Mouse (Mus musculus) frontal cortex, postnatal 25 days (tissue): ENCODE results near the gene Fndc4.

Experiments
- DNase-seq, 2 experiments: peaks; one replicate each; pipeline ENCODE4 v3.0.0; 2022; ENCODE audit warnings: low spot score in 2 of 2

Gene Fndc4

DNA sequence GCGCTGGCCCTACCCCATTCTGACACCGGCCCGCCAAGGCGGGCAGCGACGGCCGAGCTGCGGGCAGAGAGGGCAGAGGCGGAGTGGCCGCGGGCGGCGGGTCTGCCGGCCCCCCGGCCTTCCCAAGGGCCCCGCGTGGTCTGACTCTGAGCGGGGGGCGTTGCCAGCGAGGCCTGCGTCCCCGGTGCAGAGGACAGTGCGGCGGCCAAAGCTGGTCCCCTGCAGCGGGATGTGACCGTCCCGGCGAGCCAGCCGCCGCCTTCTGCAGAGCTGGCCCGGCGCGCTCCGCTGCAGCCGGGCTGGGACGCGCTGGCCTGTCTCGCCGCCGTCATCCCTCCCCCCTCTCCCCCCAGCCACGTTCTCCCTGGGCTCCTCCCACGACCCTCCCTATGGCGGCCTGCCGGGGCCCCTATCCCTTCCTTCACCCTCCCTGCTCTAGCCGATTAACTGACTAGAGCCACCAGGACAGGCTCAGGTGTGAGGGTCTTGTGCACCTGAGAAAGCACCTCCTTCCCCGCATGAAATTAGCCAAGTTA is at the start of gene Fndc4:
Gene Fndc4 (minus strand): TSS at position 475 of the 536 bp plus-strand sequence.
- peak in 1 of 2 experiments; percentile 40 for DNase-seq

GRCm38 (mm10) chr5:31328255-31328654 is 32.4 kb upstream of the Fndc4 start:
- DNase-seq = peak; percentile 7 to 35

DNA sequence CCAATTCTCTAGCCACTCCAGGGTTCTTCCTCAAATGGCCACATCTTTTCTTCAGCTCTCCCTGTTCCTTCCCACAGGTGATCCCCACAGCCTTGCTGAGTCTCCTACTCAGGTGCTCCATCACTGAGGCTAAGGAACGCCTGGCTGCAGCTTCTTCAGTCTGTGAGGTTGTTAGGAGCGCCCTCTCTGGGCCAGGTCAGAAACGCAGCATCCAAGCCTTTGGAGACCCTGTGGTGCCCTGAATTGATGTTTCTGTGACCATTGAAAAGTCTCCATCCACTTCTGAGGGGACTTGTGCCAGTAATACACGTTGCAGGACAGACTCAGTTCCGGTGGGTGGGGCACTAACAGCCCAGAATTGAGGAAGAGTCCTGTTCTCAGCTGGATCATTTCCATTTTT is 31.0 kb upstream of the Fndc4 start:
- no peak for DNase-seq

DNA sequence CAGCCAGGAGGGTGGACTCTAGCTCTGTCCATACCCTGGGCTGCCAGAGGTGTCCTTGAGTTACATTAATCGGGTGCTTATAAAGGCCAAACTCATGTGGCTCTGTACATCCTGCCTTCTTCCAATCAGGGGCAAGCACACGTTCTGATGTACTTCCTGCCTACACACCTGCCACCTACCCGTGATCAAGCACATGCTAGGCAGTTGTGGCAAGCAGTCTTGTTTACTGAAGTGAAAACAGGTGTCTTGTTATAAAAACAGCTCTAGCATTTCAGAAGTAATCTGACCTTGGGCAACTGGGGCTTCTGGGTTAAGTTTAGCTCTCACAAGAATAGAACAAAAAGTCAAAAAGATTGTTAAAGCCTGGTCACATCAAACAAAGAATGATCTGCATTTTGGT is 28.2 kb upstream of the Fndc4 start:
- no peak for DNase-seq

GRCm38 (mm10) chr5:31322776-31323175 is 26.9 kb upstream of the Fndc4 start:
- no peak for DNase-seq

DNA sequence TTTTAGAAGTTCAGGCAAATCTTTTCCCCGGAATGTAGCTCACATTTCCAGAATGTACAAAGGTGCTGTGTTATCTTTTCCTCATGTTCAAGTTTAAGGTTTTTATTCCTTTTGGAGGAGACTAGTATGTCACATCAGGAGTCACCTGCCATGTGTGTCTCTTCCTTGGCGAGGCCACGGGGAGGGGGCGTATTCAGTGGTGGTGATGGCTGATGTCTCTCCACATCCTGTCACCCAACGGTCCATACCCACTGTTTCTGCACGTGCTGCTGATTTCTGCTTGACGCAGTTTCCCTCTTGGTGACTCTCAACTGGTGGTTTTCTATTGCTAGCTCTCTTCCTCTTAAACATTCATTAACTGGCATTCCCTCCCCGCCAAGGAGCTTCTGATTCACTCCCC is 16.9 kb upstream of the Fndc4 start:
- no peak for DNase-seq

DNA sequence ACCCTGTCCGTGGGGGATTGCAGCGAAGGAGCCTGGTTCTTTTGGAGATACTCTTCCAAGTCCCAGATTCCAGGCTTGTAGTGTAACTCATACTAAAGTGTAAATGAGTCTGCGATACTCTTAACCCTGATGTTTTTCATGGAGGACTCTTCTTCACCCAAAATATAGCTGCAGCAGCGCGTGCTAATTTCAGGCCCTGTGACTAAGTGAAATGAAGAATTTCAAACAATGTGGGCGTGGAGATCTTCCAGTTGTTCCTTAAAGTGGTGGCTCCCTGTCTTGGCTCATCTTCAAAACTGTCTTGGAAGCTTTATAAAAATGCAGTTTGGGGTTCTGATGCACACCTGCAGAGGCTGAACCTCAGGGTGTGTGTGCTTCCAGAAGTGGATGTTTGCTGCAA is 7.2 kb upstream of the Fndc4 start:
- DNase-seq = no peak

GRCm38 (mm10) chr5:31301866-31302265 is 6.0 kb upstream of the Fndc4 start:
- DNase-seq = no peak

- no peak for DNase-seq
These were observed 2.6 kb upstream of the Fndc4 start for GRCm38 (mm10) chr5:31298486-31298885.

DNA sequence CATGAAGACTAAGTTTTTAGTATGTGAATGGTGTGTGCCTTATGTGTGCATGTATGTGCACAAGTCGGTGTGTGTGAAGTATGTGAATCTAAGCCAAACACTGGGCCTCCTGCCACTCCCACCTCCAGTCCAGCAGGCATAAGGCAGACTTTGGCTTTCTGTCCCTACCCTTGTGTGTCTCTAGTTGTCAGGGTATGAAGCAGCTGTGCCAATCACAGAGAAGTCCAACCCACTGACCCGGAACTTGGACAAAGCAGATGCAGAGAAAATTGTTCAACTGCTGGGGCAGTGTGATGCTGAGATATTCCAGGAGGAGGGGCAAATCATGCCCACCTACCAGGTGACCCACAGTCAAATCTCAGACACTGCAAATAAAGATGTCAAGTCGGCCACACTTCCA is 2.1 kb upstream of the Fndc4 start:
- DNase-seq = no peak

DNA sequence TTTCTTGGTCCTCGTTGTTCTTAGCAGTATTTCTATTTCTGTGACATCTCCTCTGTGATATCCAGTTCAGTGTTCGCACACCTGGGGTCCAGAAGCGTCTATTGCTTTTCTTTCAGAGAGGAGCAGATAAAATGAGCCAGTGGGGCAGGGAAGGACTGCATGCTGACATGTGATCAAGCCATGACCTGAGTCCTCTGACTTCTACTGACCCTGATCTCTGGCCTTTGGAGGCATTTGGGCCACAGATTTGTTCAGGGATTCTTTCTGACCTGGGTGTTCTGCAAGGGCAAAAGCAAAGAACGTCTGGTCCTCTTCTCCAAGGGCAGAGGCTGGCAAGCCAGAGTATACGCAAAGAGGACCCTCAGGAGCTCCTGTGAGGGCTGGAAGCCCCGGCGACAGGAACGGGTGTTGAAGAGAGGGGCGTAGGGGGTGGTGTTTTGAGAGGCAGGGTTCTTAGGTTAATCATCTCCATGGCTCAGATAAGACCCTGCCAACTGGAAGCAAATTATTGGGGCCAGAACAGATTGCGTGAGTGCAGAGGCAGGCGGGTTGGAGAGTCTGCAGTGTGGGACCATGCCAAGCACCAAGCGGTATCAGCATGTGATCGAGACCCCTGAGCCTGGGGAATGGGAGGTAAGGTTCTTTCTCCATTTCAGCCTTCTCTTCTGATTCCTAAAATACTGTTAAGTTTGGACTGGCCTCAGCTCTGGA is 1.3 kb upstream of the Fndc4 start, which contains the start of gene Gckr:
Gene Gckr (plus strand): TSS at position 397 of the 711 bp plus-strand sequence.
- no peak for DNase-seq

- no peak for DNase-seq
These were observed 795 bp downstream of the Fndc4 start for GRCm38 (mm10) chr5:31294964-31295605.

- no peak for DNase-seq
These were observed 4.6 kb downstream of the Fndc4 start for GRCm38 (mm10) chr5:31291361-31291688.

DNA sequence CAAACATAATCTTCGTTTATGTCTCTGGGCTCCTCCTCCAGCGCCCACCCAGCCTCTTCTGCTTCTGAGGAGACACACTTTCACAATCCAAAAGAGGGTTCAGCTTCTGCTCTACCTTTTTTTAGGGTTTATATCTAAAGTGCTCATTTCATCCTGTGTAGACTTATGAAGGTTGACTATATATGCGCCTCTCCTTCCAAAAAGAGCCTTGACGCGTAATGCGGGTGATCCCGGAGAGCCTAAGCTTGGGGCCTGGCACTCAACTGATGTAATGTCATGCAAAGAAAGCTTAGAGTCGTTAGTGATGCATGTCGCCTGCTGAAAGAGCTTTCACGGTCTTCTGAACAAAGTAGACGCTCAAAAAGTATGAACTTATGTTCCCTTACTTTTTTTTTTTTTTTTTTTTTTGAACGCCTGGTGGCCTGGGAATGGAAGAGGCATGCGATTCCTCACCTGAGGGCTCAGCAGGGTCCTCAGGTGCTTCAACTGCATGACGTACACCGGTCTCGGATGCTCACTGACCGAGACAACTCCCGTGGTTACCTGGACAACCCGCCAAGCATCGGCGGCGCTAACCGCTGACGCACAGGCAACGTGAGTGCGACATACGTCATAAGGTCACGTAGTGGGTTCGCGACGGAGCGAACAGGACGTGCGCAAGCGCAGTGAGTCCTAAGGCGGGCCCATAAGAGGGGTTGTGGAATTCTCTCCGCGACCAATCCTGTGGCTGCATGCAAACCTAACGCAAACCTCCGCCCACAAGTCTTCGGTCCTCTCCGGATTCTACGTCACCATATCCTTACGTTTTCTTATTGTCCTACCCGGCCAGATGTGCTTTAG is 5.1 kb downstream of the Fndc4 start, which contains the start of gene Ift172:
Gene Ift172 (minus strand): TSS at position 596 of the 840 bp plus-strand sequence.
- peak; percentile 81 to 92 for DNase-seq

- no peak for DNase-seq
These were observed 6.2 kb downstream of the Fndc4 start for GRCm38 (mm10) chr5:31289626-31290230.

DNA sequence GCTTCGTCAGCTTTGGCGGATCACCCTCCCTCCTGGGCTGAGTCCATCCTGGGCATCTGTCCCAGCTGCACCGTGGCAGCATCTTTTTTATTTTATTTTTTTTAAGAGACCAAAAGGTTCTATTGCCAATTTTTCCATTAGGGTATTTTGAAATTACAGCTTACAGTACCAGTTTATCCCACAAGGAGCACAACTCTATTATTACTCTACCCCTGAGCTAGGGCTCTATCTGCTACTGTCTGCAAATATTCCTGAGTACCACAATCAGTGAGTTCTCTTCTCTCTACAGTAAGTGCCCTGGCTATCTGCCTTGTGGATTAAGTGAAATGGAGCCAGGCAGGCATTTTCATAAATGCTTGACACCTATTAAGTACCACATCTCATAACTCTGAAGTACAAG is 7.2 kb downstream of the Fndc4 start:
- no peak for DNase-seq

- DNase-seq = no peak
These were observed 7.7 kb downstream of the Fndc4 start for GRCm38 (mm10) chr5:31288225-31288624.

DNA sequence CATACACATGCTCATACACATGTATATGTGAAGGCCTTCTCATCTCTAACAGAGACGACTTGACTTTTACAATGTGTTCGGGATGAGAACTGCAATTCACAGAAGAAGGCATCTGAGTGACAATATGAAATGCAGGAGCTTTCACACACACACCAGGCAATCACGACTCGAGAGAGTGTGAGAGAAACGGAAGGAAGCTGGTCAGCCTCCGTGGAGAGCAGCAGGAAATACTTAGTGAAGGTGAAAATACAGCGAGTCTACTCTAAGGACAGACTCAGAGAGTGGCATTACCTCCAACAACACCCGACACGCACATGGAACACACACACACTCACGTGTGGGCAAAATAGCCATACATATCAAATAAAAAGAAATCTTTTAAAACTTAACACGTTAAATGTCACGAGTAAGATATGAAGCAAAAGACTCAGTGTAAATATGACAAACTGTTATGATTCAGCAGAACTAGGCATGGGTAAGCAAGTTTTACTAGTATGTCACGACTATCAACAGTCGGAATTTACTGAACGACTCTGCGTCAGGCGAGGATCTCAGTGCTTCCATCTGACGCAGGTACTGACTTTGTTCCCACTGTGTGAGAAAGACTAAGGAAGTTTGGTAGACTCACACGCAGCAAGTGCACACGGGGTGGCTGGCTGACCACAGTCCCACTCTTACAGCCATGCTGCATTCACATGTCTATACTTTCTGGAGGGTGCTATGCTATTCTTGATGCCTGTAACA is 16.5 kb downstream of the Fndc4 start:
- DNase-seq = no peak

- no peak for DNase-seq
These were observed 22.9 kb downstream of the Fndc4 start for GRCm38 (mm10) chr5:31273018-31273417.

GRCm38 (mm10) chr5:31267686-31268085 is 28.2 kb downstream of the Fndc4 start:
- no peak for DNase-seq

GRCm38 (mm10) chr5:31266101-31266500 is 29.8 kb downstream of the Fndc4 start:
- no peak for DNase-seq
